Mouse (Mus musculus): ENCODE results near the gene Olfr1208.

GRCm38 (mm10) chr2:88848992-88849391, 53.1 kb downstream of the Olfr1208 start, which contains the start of gene Olfr1204:
- TF ChIP-seq POLR2A (IDR thresholded peaks at IDR 0.05; ENCODE audit: insufficient read depth, low read depth, low read length): no peak
- no peak for TF ChIP-seq CTCF (IDR thresholded peaks at IDR 0.05)
- no peak for TF ChIP-seq EP300 (IDR thresholded peaks at IDR 0.05; ENCODE audit: insufficient read depth, low read depth, low read length)
